Mouse (Mus musculus): ENCODE measurements around the gene Anks6. TPM values are rescaled to one million over a fixed set of nuclear protein-coding genes. Genes with fewer than 3 reads are reported as not detected.

The Anks6 gene
- total and polyA plus RNA-seq, 3 experiments: not detected

GRCm38 (mm10) chr4:47020563-47020962, 36.7 kb downstream of the Anks6 start:
- Histone ChIP-seq H3K9ac (ENCODE audit: control insufficient read depth, low read depth, low read length, poor library complexity, severe bottlenecking) (no peak overlapping the region), H3K27ac (ENCODE audit: control insufficient read depth, low read depth, low read length) (no peak overlapping the region), H3K36me3 (ENCODE audit: control insufficient read depth in 1 of 2, insufficient read depth in 2 of 2, low read length in 2 of 2) (no peaks in the 10 kb centered on the region), H3K27me3 (ENCODE audit: control insufficient read depth in 1 of 2, insufficient read depth in 2 of 2, low read length in 2 of 2) (no peaks in the 10 kb centered on the region), H3K9me3 (replicated peaks; ENCODE audit: insufficient read depth, low read length) (no peaks in the 10 kb centered on the region), H3K79me2 (ENCODE audit: control insufficient read depth, insufficient read depth, low read length, poor library complexity) (no peaks in the 10 kb centered on the region), H3K4me3 (ENCODE audit: control insufficient read depth in 1 of 2, insufficient read depth in 1 of 2, low read depth in 2 of 2, low read length in 2 of 2) (no peak overlapping the region), H3K4me1 (ENCODE audit: control insufficient read depth in 1 of 2, insufficient read depth in 2 of 2, low read length in 2 of 2) (no peaks in the 10 kb centered on the region)
- peak; percentile 62 for DNase-seq (ENCODE audit: low read depth, low spot score)
- TF ChIP-seq RCOR1 (IDR thresholded peaks at IDR 0.05; ENCODE audit: low read depth, low read length) (no peak), SMC3 (IDR thresholded peaks at IDR 0.05; ENCODE audit: low read depth, low read length) (peak; percentile 90), CHD1 (IDR thresholded peaks at IDR 0.05; ENCODE audit: low read depth, low read length) (no peak), MYB (IDR thresholded peaks at IDR 0.05; ENCODE audit: low read depth, low read length) (no peak), ZKSCAN1 (IDR thresholded peaks at IDR 0.05; ENCODE audit: low read depth, low read length) (no peak), UBTF (IDR thresholded peaks at IDR 0.05; ENCODE audit: borderline replicate concordance, insufficient read depth, low read depth, low read length) (no peak), TCF12 (IDR thresholded peaks at IDR 0.05; ENCODE audit: low read depth, low read length) (no peak), BHLHE40 (IDR thresholded peaks at IDR 0.05; ENCODE audit: borderline replicate concordance, low read depth, low read length) (0 out of 2 replicates have a peak, but pooled peaks have one; percentile 34), KAT2A (conservative IDR thresholded peaks at IDR 0.05; ENCODE audit: low read depth, low read length) (no peak), CHD2 (IDR thresholded peaks at IDR 0.05; ENCODE audit: low read length) (no peak), CTCF (IDR thresholded peaks at IDR 0.05 in 2 of 3, conservative IDR thresholded peaks at IDR 0.05 in 1 of 3; ENCODE audit: control insufficient read depth in 1 of 3, insufficient read depth in 1 of 3, low read depth in 2 of 3, low read length in 3 of 3, poor library complexity in 1 of 3, severe bottlenecking in 1 of 3) (peak; percentile 72 to 87 (median 79)), POLR2A (IDR thresholded peaks at IDR 0.05; ENCODE audit: control insufficient read depth in 1 of 2, insufficient read depth in 1 of 2, low read depth in 1 of 2, low read length in 2 of 2, poor library complexity in 1 of 2) (no peak), MEF2A (IDR thresholded peaks at IDR 0.05; ENCODE audit: extremely low read depth, insufficient replicate concordance, low read depth, low read length, poor library complexity, severe bottlenecking) (no peak), HCFC1 (IDR thresholded peaks at IDR 0.05; ENCODE audit: low read depth, low read length) (no peak), ZNF384 (IDR thresholded peaks at IDR 0.05; ENCODE audit: low read depth, low read length) (no peak), ETS1 (IDR thresholded peaks at IDR 0.05; ENCODE audit: low read depth, low read length) (no peak), GATA1 (IDR thresholded peaks at IDR 0.05; ENCODE audit: low read depth, low read length) (no peak), E2F4 (IDR thresholded peaks at IDR 0.05; ENCODE audit: borderline replicate concordance, low read depth, low read length) (no peak), NELFE (IDR thresholded peaks at IDR 0.05; ENCODE audit: low read depth, low read length) (no peak), GABPA (IDR thresholded peaks at IDR 0.05; ENCODE audit: low read depth, low read length) (no peak), USF1 (IDR thresholded peaks at IDR 0.05; ENCODE audit: low read depth, low read length) (peak; percentile 59; the same call in 1 of the 2 replicates), ZC3H11A (IDR thresholded peaks at IDR 0.05; ENCODE audit: low read depth, low read length) (peak; percentile 88), TBP (IDR thresholded peaks at IDR 0.05; ENCODE audit: low read depth, low read length) (no peak), MXI1 (IDR thresholded peaks at IDR 0.05; ENCODE audit: low read depth, low read length) (peak; percentile 21; the same call in 1 of the 2 replicates), POLR2AphosphoS2 (IDR thresholded peaks at IDR 0.05; ENCODE audit: low read length) (no peak), SIN3A (IDR thresholded peaks at IDR 0.05; ENCODE audit: low read length) (no peak), TAL1 (IDR thresholded peaks at IDR 0.05; ENCODE audit: low read length) (no peak), EP300 (IDR thresholded peaks at IDR 0.05; ENCODE audit: low read depth in 1 of 2, low read length in 2 of 2) (no peak), RAD21 (IDR thresholded peaks at IDR 0.05; ENCODE audit: low read depth, low read length) (peak; percentile 83), USF2 (IDR thresholded peaks at IDR 0.05; ENCODE audit: borderline replicate concordance in 1 of 2, insufficient read depth in 1 of 2, low read depth in 1 of 2, low read length in 2 of 2) (no peak), MAZ (IDR thresholded peaks at IDR 0.05; ENCODE audit: low read depth, low read length) (no peak), ZMIZ1 (IDR thresholded peaks at IDR 0.05; ENCODE audit: low read depth, low read length) (no peak), MYC (IDR thresholded peaks at IDR 0.05; ENCODE audit: low read depth, low read length) (peak; percentile 81), MAFK (IDR thresholded peaks at IDR 0.05; ENCODE audit: borderline replicate concordance, low read depth, low read length) (no peak), NRF1 (IDR thresholded peaks at IDR 0.05; ENCODE audit: insufficient read depth, low read depth, low read length, poor library complexity, severe bottlenecking) (no peak), MAX (IDR thresholded peaks at IDR 0.05; ENCODE audit: low read length) (peak; percentile 75; the same call in 1 of the 2 replicates), ELF1 (IDR thresholded peaks at IDR 0.05; ENCODE audit: low read depth, low read length) (no peak), POLR2AphosphoS5 (IDR thresholded peaks at IDR 0.05; ENCODE audit: borderline replicate concordance, low read depth, low read length) (no peak)

Measured in MEL (cell line).